Comparison of ENCODE assay signal across 16 mouse cellular contexts in the genomic region with DNA sequence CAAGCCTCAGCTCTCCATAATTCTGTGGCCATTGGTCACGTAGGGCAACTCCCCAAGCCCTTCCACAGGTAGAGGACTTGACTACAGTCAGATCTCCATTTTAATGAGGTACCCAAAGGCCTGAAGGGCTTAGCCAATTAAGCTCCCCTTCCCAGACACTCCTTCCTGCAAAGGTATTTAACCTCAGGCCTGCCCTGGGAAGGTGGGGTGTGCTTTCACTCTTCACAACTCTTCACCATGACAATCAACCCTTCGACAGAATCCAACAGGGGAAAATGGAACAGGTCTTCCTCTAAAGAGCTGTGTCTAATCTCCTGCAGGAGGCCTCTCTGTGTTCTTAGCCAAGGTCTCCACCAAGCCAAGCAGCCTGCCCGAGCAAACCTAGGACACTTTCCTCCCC.
"Had no signal": no experiment of that assay in that cellular context is flagged by ENCODE, and none has a peak within 500 bp of the region (broad histone marks: within the 10 kb centered on the region; RNA-seq: fewer than 3 reads in every experiment).

No protein-coding gene starts in this region.

- H3K4me3 ChIP-seq: neural tube, embryonic 12.5 days; neural tube, embryonic 13.5 days; neural tube, embryonic 15.5 days; stomach, embryonic 15.5 days had no signal

- H3K9me3 ChIP-seq: neural tube, embryonic 12.5 days; neural tube, embryonic 13.5 days; neural tube, embryonic 15.5 days; stomach, embryonic 15.5 days had no signal

- DNase-seq: retina, postnatal 1 day; right cerebral cortex, adult 18-20 months; right cerebral cortex, postnatal 14 days; right cerebral cortex, postnatal 25 days; right cerebral cortex, postnatal 4 days; spleen, adult 18-20 months; thymus, adult 18-20 months; thymus, adult 2 months; thymus, postnatal 14 days; thymus, postnatal 25 days; thymus, postnatal 36 days; thymus, postnatal 4 days had no signal

- H3K27me3 ChIP-seq: neural tube, embryonic 12.5 days; neural tube, embryonic 13.5 days; neural tube, embryonic 15.5 days; stomach, embryonic 15.5 days had no signal

- H3K4me1 ChIP-seq: neural tube, embryonic 12.5 days; neural tube, embryonic 13.5 days; neural tube, embryonic 15.5 days; stomach, embryonic 15.5 days had no signal
